Mouse (Mus musculus): Measurements from ENCODE around the gene Slc22a1. TPM values are rescaled to one million over a fixed set of nuclear protein-coding genes. Genes with fewer than 3 reads are reported as not detected.

Slc22a1 gene
- polyA plus RNA-seq, 1 experiment from 2014 or later, result not detected

GRCm38 (mm10) chr17:12627983-12628382 is 47.6 kb downstream of the Slc22a1 start:
- WGBS, result 91% methylated on average over 4 of the region's 4 CpGs
- no peaks in the 10 kb centered on the region for H3K27me3 ChIP-seq (ENCODE audit: control insufficient read depth, insufficient read depth, low read length)
- no peak overlapping the region for H3K27ac ChIP-seq (ENCODE audit: low read depth, low read length)
- no peak for ATAC-seq (ENCODE audit: low read depth)
- no peak overlapping the region for H3K4me3 ChIP-seq (ENCODE audit: low read depth, low read length)
- no peaks in the 10 kb centered on the region for H3K4me1 ChIP-seq (ENCODE audit: control insufficient read depth, insufficient read depth, low read length)
- no peaks in the 10 kb centered on the region for H3K36me3 ChIP-seq (ENCODE audit: control insufficient read depth, insufficient read depth, low read length)
- H3K9ac ChIP-seq (replicated peaks; ENCODE audit: low read depth, low read length), result no peak overlapping the region
- no peak overlapping the region for H3K4me2 ChIP-seq (ENCODE audit: low read depth, low read length)
- H3K9me3 ChIP-seq (ENCODE audit: control insufficient read depth, low read length), result no peaks in the 10 kb centered on the region; the same call in 1 of the 2 replicates

GRCm38 (mm10) chr17:12619641-12620040 is 56.0 kb downstream of the Slc22a1 start:
- Histone ChIP-seq H3K4me3 (ENCODE audit: low read depth, low read length) (no peak overlapping the region), H3K9ac (replicated peaks; ENCODE audit: low read depth, low read length) (no peak overlapping the region), H3K27me3 (ENCODE audit: control insufficient read depth, insufficient read depth, low read length) (no peaks in the 10 kb centered on the region), H3K9me3 (ENCODE audit: control insufficient read depth, low read length) (no peaks in the 10 kb centered on the region), H3K36me3 (ENCODE audit: control insufficient read depth, insufficient read depth, low read length) (no peaks in the 10 kb centered on the region), H3K27ac (ENCODE audit: low read depth, low read length) (no peak overlapping the region), H3K4me1 (ENCODE audit: control insufficient read depth, insufficient read depth, low read length) (no peaks in the 10 kb centered on the region), H3K4me2 (ENCODE audit: low read depth, low read length) (no peak overlapping the region)
- ATAC-seq (ENCODE audit: low read depth), result no peak
- WGBS, result 82% methylated on average over 2 of the region's 2 CpGs

GRCm38 (mm10) chr17:12615429-12615828 is 60.2 kb downstream of the Slc22a1 start:
- Histone ChIP-seq H3K9ac (replicated peaks; ENCODE audit: low read depth, low read length) (no peak overlapping the region), H3K27ac (ENCODE audit: low read depth, low read length) (no peak overlapping the region), H3K27me3 (ENCODE audit: control insufficient read depth, insufficient read depth, low read length) (no peaks in the 10 kb centered on the region), H3K4me3 (ENCODE audit: low read depth, low read length) (no peak overlapping the region), H3K4me2 (ENCODE audit: low read depth, low read length) (no peak overlapping the region), H3K36me3 (ENCODE audit: control insufficient read depth, insufficient read depth, low read length) (no peaks in the 10 kb centered on the region), H3K9me3 (ENCODE audit: control insufficient read depth, low read length) (no peaks in the 10 kb centered on the region), H3K4me1 (ENCODE audit: control insufficient read depth, insufficient read depth, low read length) (no peaks in the 10 kb centered on the region)
- no peak for ATAC-seq (ENCODE audit: low read depth)
- 69% methylated on average over 4 of the region's 4 CpGs for WGBS

- no peak for ATAC-seq (ENCODE audit: low read depth)
- Histone ChIP-seq H3K4me2 (ENCODE audit: low read depth, low read length) (no peak overlapping the region), H3K9ac (replicated peaks; ENCODE audit: low read depth, low read length) (no peak overlapping the region), H3K36me3 (ENCODE audit: control insufficient read depth, insufficient read depth, low read length) (no peaks in the 10 kb centered on the region), H3K4me1 (ENCODE audit: control insufficient read depth, insufficient read depth, low read length) (no peaks in the 10 kb centered on the region), H3K9me3 (ENCODE audit: control insufficient read depth, low read length) (no peaks in the 10 kb centered on the region), H3K27me3 (ENCODE audit: control insufficient read depth, insufficient read depth, low read length) (no peaks in the 10 kb centered on the region), H3K4me3 (ENCODE audit: low read depth, low read length) (no peak overlapping the region), H3K27ac (ENCODE audit: low read depth, low read length) (no peak overlapping the region)
- WGBS, result 91% methylated on average over 15 of the region's 15 CpGs
These were observed 60.9 kb downstream of the Slc22a1 start for GRCm38 (mm10) chr17:12614511-12615385.

- H3K27me3 ChIP-seq (ENCODE audit: control insufficient read depth, insufficient read depth, low read length), result no peaks in the 10 kb centered on the region
- ATAC-seq (ENCODE audit: low read depth), result no peak
- no peak overlapping the region for H3K4me3 ChIP-seq (ENCODE audit: low read depth, low read length)
- no peaks in the 10 kb centered on the region for H3K9me3 ChIP-seq (ENCODE audit: control insufficient read depth, low read length)
- no peak overlapping the region for H3K27ac ChIP-seq (ENCODE audit: low read depth, low read length)
- H3K9ac ChIP-seq (replicated peaks; ENCODE audit: low read depth, low read length), result no peak overlapping the region
- no peaks in the 10 kb centered on the region for H3K4me1 ChIP-seq (ENCODE audit: control insufficient read depth, insufficient read depth, low read length)
- no peaks in the 10 kb centered on the region for H3K36me3 ChIP-seq (ENCODE audit: control insufficient read depth, insufficient read depth, low read length)
- no peak overlapping the region for H3K4me2 ChIP-seq (ENCODE audit: low read depth, low read length)
These were observed 68.4 kb downstream of the Slc22a1 start for GRCm38 (mm10) chr17:12607202-12607601.

GRCm38 (mm10) chr17:12606634-12607033 is 69.0 kb downstream of the Slc22a1 start:
- no peak overlapping the region for H3K4me2 ChIP-seq (ENCODE audit: low read depth, low read length)
- 74% methylated on average over 1 of the region's 1 CpGs for WGBS
- no peaks in the 10 kb centered on the region for H3K9me3 ChIP-seq (ENCODE audit: control insufficient read depth, low read length)
- no peaks in the 10 kb centered on the region for H3K27me3 ChIP-seq (ENCODE audit: control insufficient read depth, insufficient read depth, low read length)
- H3K9ac ChIP-seq (replicated peaks; ENCODE audit: low read depth, low read length), result no peak overlapping the region
- no peak for ATAC-seq (ENCODE audit: low read depth)
- no peaks in the 10 kb centered on the region for H3K36me3 ChIP-seq (ENCODE audit: control insufficient read depth, insufficient read depth, low read length)
- H3K4me1 ChIP-seq (ENCODE audit: control insufficient read depth, insufficient read depth, low read length), result no peaks in the 10 kb centered on the region
- no peak overlapping the region for H3K4me3 ChIP-seq (ENCODE audit: low read depth, low read length)
- H3K27ac ChIP-seq (ENCODE audit: low read depth, low read length), result no peak overlapping the region

Other genes with a start within 250 kb of the Slc22a1 start
- 0.36 and 0.79 TPM in 2 replicates for gene Slc22a3, start 168.1 kb downstream of the Slc22a1 start, polyA plus RNA-seq (2014; fragmentation: Nextera tagmentation; extraction: Ambion mirVana)
- gene Slc22a2, start 91.7 kb downstream of the Slc22a1 start, polyA plus RNA-seq (2014; fragmentation: Nextera tagmentation; extraction: Ambion mirVana), result 0.58 TPM in 1 of 2 replicates, not detected in the other
- gene Igf2r, start 93.8 kb upstream of the Slc22a1 start, polyA plus RNA-seq (2014; fragmentation: Nextera tagmentation; extraction: Ambion mirVana), result 9.6 and 14.8 TPM in 2 replicates
- gene Mas1, start 192.3 kb upstream of the Slc22a1 start, polyA plus RNA-seq (2014; fragmentation: Nextera tagmentation; extraction: Ambion mirVana), result 0.28 and 0.66 TPM in 2 replicates
- gene Mrgprh, start 200.2 kb upstream of the Slc22a1 start, polyA plus RNA-seq (2014; fragmentation: Nextera tagmentation; extraction: Ambion mirVana), result not detected in 2 replicates
- gene Pnldc1, start 234.4 kb upstream of the Slc22a1 start, polyA plus RNA-seq (2014; fragmentation: Nextera tagmentation; extraction: Ambion mirVana), result 1.6 and 2.0 TPM in 2 replicates
- gene Tcp1, start 239.9 kb upstream of the Slc22a1 start, polyA plus RNA-seq (2014; fragmentation: Nextera tagmentation; extraction: Ambion mirVana), result 375 and 416 TPM in 2 replicates
- 128 and 133 TPM in 2 replicates for gene Mrpl18, start 240.5 kb upstream of the Slc22a1 start, polyA plus RNA-seq (2014; fragmentation: Nextera tagmentation; extraction: Ambion mirVana)

All from neural tube, embryonic 14.5 days (tissue).